Mouse (Mus musculus): ENCODE results near the gene Tspoap1.

- TF ChIP-seq CTCF (conservative IDR thresholded peaks at IDR 0.05; ENCODE audit: insufficient read depth, insufficient read length, low read depth, low read length) (no peak), POLR2A (IDR thresholded peaks at IDR 0.05; ENCODE audit: low read depth, low read length) (no peak)
These were observed 15.4 kb upstream of the Tspoap1 start for GRCm38 (mm10) chr11:87744964-87745363.
